Mouse (Mus musculus) lung, adult 2 months (tissue): Measurements from ENCODE around the gene Rae1.

Experiments used
- CTCF ChIP-seq: fragments of 200-500 bp; IDR thresholded peaks from 2 replicates; pipeline ENCODE4 v1.5.1; 2011; ENCODE audit warnings: mild to moderate bottlenecking, low read length, control low read depth; ENCODE audit not compliant: insufficient read depth
- POLR2A ChIP-seq: fragments of 200-500 bp; IDR thresholded peaks from 2 replicates; pipeline ENCODE4 v1.6.1; 2011; ENCODE audit warnings: low read depth, mild to moderate bottlenecking, control low read depth, low read length, borderline replicate concordance; ENCODE audit errors: extremely low read depth

DNA sequence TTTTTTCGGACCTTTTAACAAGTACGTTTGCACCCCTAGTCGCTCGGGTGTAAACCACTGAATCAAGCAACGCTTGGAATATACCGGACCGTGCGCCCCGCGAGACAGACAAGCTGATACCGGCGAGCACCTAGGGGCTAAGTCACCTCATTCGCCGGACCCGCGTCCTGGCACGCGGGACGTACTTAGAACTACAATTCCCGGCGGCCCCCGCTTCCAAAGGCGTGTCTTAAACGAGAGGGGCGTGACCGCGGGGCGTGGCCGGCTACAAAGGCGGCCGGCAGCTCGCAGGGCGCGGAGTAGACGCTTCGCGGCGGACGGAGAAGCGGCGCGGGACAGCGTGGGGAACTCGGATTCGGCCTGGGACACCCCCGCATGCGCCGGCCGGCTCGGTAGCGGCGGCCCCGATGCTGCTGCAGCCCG, 21.7 kb downstream of the Rae1 start:
- TF ChIP-seq CTCF (no peak), POLR2A (peak; percentile 86)
